Mouse (Mus musculus): ENCODE measurements around the gene Mrps7. TPM values are rescaled to one million over a fixed set of nuclear protein-coding genes. Genes with fewer than 3 reads are reported as not detected.

Mrps7 gene
- polyA plus RNA-seq, 1 experiment from 2014 or later: 77.0 TPM

DNA sequence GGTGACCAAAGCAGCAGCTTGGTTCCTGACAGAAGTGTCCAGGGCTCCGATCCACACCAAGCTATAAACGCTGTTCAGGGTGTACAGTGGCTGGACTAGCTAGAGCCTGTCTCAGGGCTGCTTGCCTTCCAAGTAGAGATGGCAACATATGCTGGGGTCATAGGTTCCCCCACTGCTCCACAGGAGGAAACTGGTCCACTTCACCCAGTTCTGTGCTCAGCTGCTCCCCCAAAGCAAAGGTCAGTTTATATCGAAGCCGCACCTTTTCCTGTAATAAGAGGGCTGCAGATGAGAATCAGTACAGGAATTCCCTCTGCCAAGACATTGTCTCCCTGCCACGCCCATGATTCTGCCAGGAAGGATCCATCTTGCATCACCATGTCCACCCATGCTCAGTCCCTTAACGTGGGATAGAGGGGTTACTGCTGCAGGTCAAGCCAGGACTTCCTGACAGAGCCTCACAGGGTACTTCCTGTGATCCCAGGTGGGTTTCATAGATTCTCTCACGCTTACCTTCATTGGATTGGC lies 18.1 kb upstream of the Mrps7 start:
- H3K27me3 ChIP-seq (ENCODE audit: control insufficient read depth, insufficient read depth, low read depth, low read length): no peaks in the 10 kb centered on the region
- no peak overlapping the region for H3K4me2 ChIP-seq (ENCODE audit: low read length)
- no peaks in the 10 kb centered on the region for H3K4me1 ChIP-seq (ENCODE audit: control insufficient read depth, insufficient read depth, low read length)
- no peak overlapping the region for H3K27ac ChIP-seq (ENCODE audit: low read length)
- 93% methylated on average over 7 of the region's 7 CpGs for WGBS
- H3K9ac ChIP-seq (ENCODE audit: low read depth, low read length): no peak overlapping the region
- H3K4me3 ChIP-seq (ENCODE audit: low read depth, low read length): no peak overlapping the region
- no peaks in the 10 kb centered on the region for H3K9me3 ChIP-seq (replicated peaks; ENCODE audit: control insufficient read depth, low read length, poor library complexity, severe bottlenecking)
- ATAC-seq: no peak
- H3K36me3 ChIP-seq (ENCODE audit: control insufficient read depth, insufficient read depth, low read length): peaks cover 66% of the 10 kb centered on the region

GRCm38 (mm10) chr11:115586403-115586802 lies 17.3 kb upstream of the Mrps7 start:
- Histone ChIP-seq H3K36me3 (ENCODE audit: control insufficient read depth, insufficient read depth, low read length) (peaks cover 66% of the 10 kb centered on the region), H3K27me3 (ENCODE audit: control insufficient read depth, insufficient read depth, low read depth, low read length) (no peaks in the 10 kb centered on the region), H3K4me3 (ENCODE audit: low read depth, low read length) (no peak overlapping the region), H3K4me2 (ENCODE audit: low read length) (no peak overlapping the region), H3K9me3 (replicated peaks; ENCODE audit: control insufficient read depth, low read length, poor library complexity, severe bottlenecking) (no peaks in the 10 kb centered on the region), H3K27ac (ENCODE audit: low read length) (no peak overlapping the region), H3K4me1 (ENCODE audit: control insufficient read depth, insufficient read depth, low read length) (no peaks in the 10 kb centered on the region), H3K9ac (ENCODE audit: low read depth, low read length) (no peak overlapping the region)
- ATAC-seq: no peak
- WGBS: 93% methylated on average over 9 of the region's 9 CpGs

DNA sequence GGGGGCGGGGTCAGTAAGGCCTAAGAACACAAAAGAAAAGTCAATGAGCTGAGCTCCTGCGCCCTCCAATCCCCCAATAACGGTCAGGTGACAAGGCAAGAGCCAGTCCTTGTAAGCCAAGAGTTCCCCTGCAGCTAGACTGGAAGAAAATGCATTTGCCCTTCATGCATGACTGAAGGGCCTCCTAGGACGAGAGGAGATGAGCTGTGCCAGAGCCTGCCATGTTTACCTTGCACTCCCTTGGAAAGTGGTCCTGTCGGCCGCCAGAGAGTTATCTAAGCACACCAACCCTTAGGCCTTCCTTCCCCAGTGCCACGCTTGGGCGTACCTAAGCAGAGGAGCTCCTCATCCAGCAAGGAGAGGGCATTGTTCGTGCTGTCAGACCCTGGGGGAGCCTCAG lies 15.7 kb upstream of the Mrps7 start:
- Histone ChIP-seq H3K27me3 (ENCODE audit: control insufficient read depth, insufficient read depth, low read depth, low read length) (no peaks in the 10 kb centered on the region), H3K27ac (ENCODE audit: low read length) (no peak overlapping the region), H3K9ac (ENCODE audit: low read depth, low read length) (no peak overlapping the region), H3K36me3 (ENCODE audit: control insufficient read depth, insufficient read depth, low read length) (peaks cover 70% of the 10 kb centered on the region), H3K4me1 (ENCODE audit: control insufficient read depth, insufficient read depth, low read length) (no peaks in the 10 kb centered on the region), H3K4me3 (ENCODE audit: low read depth, low read length) (no peak overlapping the region), H3K4me2 (ENCODE audit: low read length) (no peak overlapping the region), H3K9me3 (replicated peaks; ENCODE audit: control insufficient read depth, low read length, poor library complexity, severe bottlenecking) (no peaks in the 10 kb centered on the region)
- no peak for ATAC-seq
- 85% methylated on average over 9 of the region's 9 CpGs for WGBS

DNA sequence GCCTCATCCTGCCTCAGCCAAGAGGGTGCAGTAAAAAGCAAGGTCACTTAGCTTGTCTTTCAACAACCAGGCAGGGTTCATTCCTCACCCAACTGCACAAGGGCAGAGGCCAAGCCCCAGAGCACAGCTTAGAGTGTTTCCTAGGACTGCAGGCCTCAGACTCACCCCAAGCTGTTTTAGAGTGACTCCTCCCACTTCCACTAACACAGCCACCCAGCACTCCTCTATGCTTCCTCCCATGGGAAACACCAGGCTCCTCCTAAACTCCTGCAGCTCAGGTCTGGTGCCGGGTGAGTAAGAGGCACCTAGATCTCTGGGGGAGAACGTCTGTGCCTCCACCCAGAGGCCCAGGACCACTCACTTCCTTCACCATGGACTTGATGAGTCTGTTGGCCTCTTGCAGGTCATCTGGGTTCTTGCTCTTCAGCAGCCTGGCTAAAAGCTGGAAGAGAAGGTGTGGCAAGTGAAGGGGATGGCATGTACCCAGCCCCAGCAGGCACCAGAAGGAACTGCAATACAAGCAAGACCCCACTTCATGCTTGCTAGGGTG lies 13.1 kb upstream of the Mrps7 start:
- Histone ChIP-seq H3K27ac (ENCODE audit: low read length) (no peak overlapping the region), H3K4me1 (ENCODE audit: control insufficient read depth, insufficient read depth, low read length) (no peaks in the 10 kb centered on the region), H3K9ac (ENCODE audit: low read depth, low read length) (no peak overlapping the region), H3K9me3 (replicated peaks; ENCODE audit: control insufficient read depth, low read length, poor library complexity, severe bottlenecking) (no peaks in the 10 kb centered on the region), H3K4me2 (ENCODE audit: low read length) (no peak overlapping the region), H3K27me3 (ENCODE audit: control insufficient read depth, insufficient read depth, low read depth, low read length) (no peaks in the 10 kb centered on the region), H3K36me3 (ENCODE audit: control insufficient read depth, insufficient read depth, low read length) (peaks cover 65% of the 10 kb centered on the region), H3K4me3 (ENCODE audit: low read depth, low read length) (no peak overlapping the region)
- WGBS: 81% methylated on average over 2 of the region's 2 CpGs
- no peak for ATAC-seq

- no peak overlapping the region for H3K4me3 ChIP-seq (ENCODE audit: low read depth, low read length)
- ATAC-seq: no peak
- H3K27me3 ChIP-seq (ENCODE audit: control insufficient read depth, insufficient read depth, low read depth, low read length): no peaks in the 10 kb centered on the region
- H3K4me1 ChIP-seq (ENCODE audit: control insufficient read depth, insufficient read depth, low read length): no peaks in the 10 kb centered on the region
- H3K9ac ChIP-seq (ENCODE audit: low read depth, low read length): no peak overlapping the region
- no peak overlapping the region for H3K27ac ChIP-seq (ENCODE audit: low read length)
- H3K36me3 ChIP-seq (ENCODE audit: control insufficient read depth, insufficient read depth, low read length): peaks cover 37% of the 10 kb centered on the region
- no peak overlapping the region for H3K4me2 ChIP-seq (ENCODE audit: low read length)
- WGBS: 97% methylated on average over 3 of the region's 3 CpGs
- H3K9me3 ChIP-seq (replicated peaks; ENCODE audit: control insufficient read depth, low read length, poor library complexity, severe bottlenecking): no peaks in the 10 kb centered on the region
Observed at GRCm38 (mm10) chr11:115595209-115595608, 8.5 kb upstream of the Mrps7 start.

DNA sequence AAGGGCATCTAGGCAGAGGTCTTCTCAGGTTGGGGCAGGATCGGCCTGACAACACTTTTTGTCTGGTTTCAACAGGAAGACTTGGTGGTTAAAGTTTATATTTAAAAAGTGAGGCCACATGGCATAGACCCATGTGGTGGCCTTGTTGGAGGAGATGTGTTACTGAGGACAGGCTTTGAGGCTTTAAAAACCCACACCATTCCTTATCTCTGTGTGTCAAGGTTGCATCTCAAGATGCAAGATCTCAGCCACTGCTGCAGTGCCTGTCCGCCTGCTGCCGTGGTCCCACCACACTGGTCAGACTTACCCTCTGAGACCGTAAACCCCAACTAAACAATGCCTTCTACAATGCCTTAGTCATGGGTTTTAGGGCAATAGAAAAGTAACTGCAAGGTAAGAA lies 5.4 kb upstream of the Mrps7 start:
- peaks cover 16% of the 10 kb centered on the region for H3K4me1 ChIP-seq (ENCODE audit: control insufficient read depth, insufficient read depth, low read length)
- H3K9me3 ChIP-seq (replicated peaks; ENCODE audit: control insufficient read depth, low read length, poor library complexity, severe bottlenecking): no peaks in the 10 kb centered on the region
- H3K27me3 ChIP-seq (ENCODE audit: control insufficient read depth, insufficient read depth, low read depth, low read length): no peaks in the 10 kb centered on the region
- no peak for ATAC-seq
- 89% methylated on average over 4 of the region's 4 CpGs for WGBS
- no peak overlapping the region for H3K4me2 ChIP-seq (ENCODE audit: low read length)
- H3K27ac ChIP-seq (ENCODE audit: low read length): no peak overlapping the region
- no peak overlapping the region for H3K4me3 ChIP-seq (ENCODE audit: low read depth, low read length)
- H3K9ac ChIP-seq (ENCODE audit: low read depth, low read length): no peak overlapping the region
- H3K36me3 ChIP-seq (ENCODE audit: control insufficient read depth, insufficient read depth, low read length): peaks cover 19% of the 10 kb centered on the region

DNA sequence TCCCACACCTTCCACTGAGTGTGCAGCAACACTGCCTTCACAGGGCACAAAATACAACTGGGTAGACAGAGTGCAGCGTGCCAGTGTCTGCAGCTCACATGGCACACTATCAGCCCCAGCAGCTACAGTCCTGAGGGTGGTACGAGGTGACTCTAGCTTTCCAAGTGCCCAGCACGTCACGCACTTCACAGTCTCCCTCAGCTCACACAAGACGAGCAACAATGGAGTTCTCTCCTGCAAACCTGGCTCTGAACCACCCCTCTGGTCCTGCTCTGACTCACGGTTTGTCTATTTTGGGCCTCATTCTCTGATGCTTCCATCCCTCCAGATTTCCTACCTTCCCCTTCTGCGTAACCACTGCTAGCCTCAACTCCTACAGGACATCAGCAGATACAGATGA lies 4.0 kb upstream of the Mrps7 start:
- Histone ChIP-seq H3K9ac (ENCODE audit: low read depth, low read length) (no peak overlapping the region), H3K27me3 (ENCODE audit: control insufficient read depth, insufficient read depth, low read depth, low read length) (no peaks in the 10 kb centered on the region), H3K9me3 (replicated peaks; ENCODE audit: control insufficient read depth, low read length, poor library complexity, severe bottlenecking) (no peaks in the 10 kb centered on the region), H3K4me2 (ENCODE audit: low read length) (no peak overlapping the region), H3K36me3 (ENCODE audit: control insufficient read depth, insufficient read depth, low read length) (peaks cover 6% of the 10 kb centered on the region), H3K4me1 (ENCODE audit: control insufficient read depth, insufficient read depth, low read length) (peaks cover 18% of the 10 kb centered on the region), H3K4me3 (ENCODE audit: low read depth, low read length) (no peak overlapping the region), H3K27ac (ENCODE audit: low read length) (no peak overlapping the region)
- no peak for ATAC-seq
- 98% methylated on average over 7 of the region's 7 CpGs for WGBS

DNA sequence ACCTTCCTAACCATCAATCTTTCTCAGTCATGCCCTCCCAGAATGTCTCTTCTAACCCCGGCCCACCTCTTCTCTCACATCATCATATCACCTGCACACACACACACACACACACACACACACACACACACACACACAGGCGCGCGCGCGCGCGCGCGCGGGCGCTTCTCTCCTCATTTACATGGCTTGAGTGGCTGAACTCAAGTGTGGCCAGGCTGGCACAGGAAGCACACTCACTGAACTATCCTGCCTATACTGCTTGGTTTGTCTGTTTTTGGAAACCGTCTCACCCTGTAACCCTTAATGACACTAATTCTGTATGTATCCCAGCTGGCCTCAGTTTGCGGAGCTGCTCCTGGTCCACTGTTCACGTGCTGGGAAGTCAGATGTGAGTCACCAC lies 3.0 kb upstream of the Mrps7 start:
- Histone ChIP-seq H3K27me3 (ENCODE audit: control insufficient read depth, insufficient read depth, low read depth, low read length) (no peaks in the 10 kb centered on the region), H3K27ac (ENCODE audit: low read length) (no peak overlapping the region)

GRCm38 (mm10) chr11:115601174-115601573 lies 2.6 kb upstream of the Mrps7 start:
- WGBS: 95% methylated on average over 4 of the region's 4 CpGs
- peaks cover 6% of the 10 kb centered on the region for H3K36me3 ChIP-seq (ENCODE audit: control insufficient read depth, insufficient read depth, low read length)
- ATAC-seq: no peak
- H3K27me3 ChIP-seq (ENCODE audit: control insufficient read depth, insufficient read depth, low read depth, low read length): no peaks in the 10 kb centered on the region
- H3K4me3 ChIP-seq (ENCODE audit: low read depth, low read length): no peak overlapping the region
- H3K9ac ChIP-seq (ENCODE audit: low read depth, low read length): no peak overlapping the region
- H3K27ac ChIP-seq (ENCODE audit: low read length): no peak overlapping the region
- no peak overlapping the region for H3K4me2 ChIP-seq (ENCODE audit: low read length)
- H3K9me3 ChIP-seq (replicated peaks; ENCODE audit: control insufficient read depth, low read length, poor library complexity, severe bottlenecking): no peaks in the 10 kb centered on the region
- peaks cover 26% of the 10 kb centered on the region for H3K4me1 ChIP-seq (ENCODE audit: control insufficient read depth, insufficient read depth, low read length)

More for the DNA sequence above, 3.0 kb upstream of the Mrps7 start:
- Histone ChIP-seq H3K36me3 (ENCODE audit: control insufficient read depth, insufficient read depth, low read length) (peaks cover 6% of the 10 kb centered on the region), H3K4me3 (ENCODE audit: low read depth, low read length) (no peak overlapping the region), H3K4me2 (ENCODE audit: low read length) (no peak overlapping the region), H3K4me1 (ENCODE audit: control insufficient read depth, insufficient read depth, low read length) (peaks cover 26% of the 10 kb centered on the region), H3K9ac (ENCODE audit: low read depth, low read length) (no peak overlapping the region), H3K9me3 (replicated peaks; ENCODE audit: control insufficient read depth, low read length, poor library complexity, severe bottlenecking) (no peaks in the 10 kb centered on the region)
- ATAC-seq: no peak
- WGBS: 97% methylated on average over 15 of the region's 15 CpGs
